16 mouse cellular contexts compared by ENCODE assay signal in genomic region chr7:74529877-74530276, GRCm38 (mm10). TPM values are rescaled to one million over a fixed set of nuclear protein-coding genes. Genes with fewer than 3 reads are reported as not detected.
DNase-seq lines count a peak whose midpoint lies in the region; ATAC-seq lines count a peak whose summit lies in the region.
"Had no signal": no experiment of that assay in that cellular context is flagged by ENCODE, and none has a peak within 500 bp of the region (broad histone marks: within the 10 kb centered on the region; RNA-seq: fewer than 3 reads in every experiment).

No protein-coding gene starts in this region.

- WGBS in hindbrain, embryonic 16.5 days: 93% methylated on average over 2 of the region's 2 CpGs
- 78% methylated on average over 2 of the region's 2 CpGs for WGBS in hindbrain, embryonic 10.5 days

- 0 out of 2 replicates have a peak, but pooled peaks have one; percentile 20 for ATAC-seq in hindbrain, embryonic 16.5 days
- peak; percentile 66 for ATAC-seq in megakaryocyte, adult 5-6 weeks (ENCODE audit: poor library complexity, severe bottlenecking)
- ATAC-seq: forebrain, embryonic 15.5 days had no signal

- H3K36me3 ChIP-seq in hindbrain, embryonic 16.5 days (ENCODE audit: control insufficient read depth, insufficient read depth, low read length): no peaks in the 10 kb centered on the region
- no peaks in the 10 kb centered on the region for H3K36me3 ChIP-seq in hindbrain, embryonic 10.5 days
- H3K36me3 ChIP-seq: forebrain, embryonic 15.5 days had no signal

- no peak overlapping the region for H3K4me3 ChIP-seq in hindbrain, embryonic 16.5 days (ENCODE audit: low read length)
- no peak overlapping the region for H3K4me3 ChIP-seq in hindbrain, embryonic 10.5 days
- H3K4me3 ChIP-seq: forebrain, embryonic 15.5 days had no signal

- H3K4me1 ChIP-seq in hindbrain, embryonic 16.5 days (ENCODE audit: control insufficient read depth, insufficient read depth, low read depth, low read length): no peaks in the 10 kb centered on the region
- H3K4me1 ChIP-seq in hindbrain, embryonic 10.5 days (replicated peaks): no peaks in the 10 kb centered on the region
- H3K4me1 ChIP-seq: forebrain, embryonic 15.5 days had no signal

- no peak overlapping the region for H3K9ac ChIP-seq in hindbrain, embryonic 16.5 days (ENCODE audit: low read depth, low read length)
- H3K9ac ChIP-seq: forebrain, embryonic 15.5 days; hindbrain, embryonic 14.5 days; liver, embryonic 14.5 days had no signal

- H3K27me3 ChIP-seq in hindbrain, embryonic 16.5 days (replicated peaks; ENCODE audit: control insufficient read depth, insufficient read depth, low read length): no peaks in the 10 kb centered on the region
- H3K27me3 ChIP-seq in hindbrain, embryonic 10.5 days (ENCODE audit: insufficient read depth, poor library complexity, severe bottlenecking): peaks cover 28% of the 10 kb centered on the region
- H3K27me3 ChIP-seq: forebrain, embryonic 15.5 days had no signal

- no peak for DNase-seq in hindbrain, embryonic 10.5 days (ENCODE audit: low spot score)
- DNase-seq in thymus, postnatal 0 days (ENCODE audit: low spot score): peak; percentile 40
- DNase-seq in thymus, postnatal 10 days (ENCODE audit: low spot score in 2 of 2): no peak
- DNase-seq in thymus, postnatal 4 days: peak; percentile 30
- no peak for DNase-seq in cerebellum, postnatal 25 days
- no peak for DNase-seq in spleen, postnatal 4 days (ENCODE audit: low spot score in 2 of 2)
- DNase-seq: adrenal gland, postnatal 36 days; cerebellum, postnatal 10 days; kidney, adult 18-20 months; kidney, postnatal 25 days; right cerebral cortex, adult 18-20 months had no signal

- no peak overlapping the region for H3K27ac ChIP-seq in hindbrain, embryonic 16.5 days (ENCODE audit: low read depth, low read length)
- no peak overlapping the region for H3K27ac ChIP-seq in hindbrain, embryonic 10.5 days
- H3K27ac ChIP-seq: forebrain, embryonic 15.5 days; hindbrain, embryonic 14.5 days; liver, embryonic 14.5 days had no signal

- no peak overlapping the region for H3K4me2 ChIP-seq in hindbrain, embryonic 16.5 days (ENCODE audit: low read length)
- H3K4me2 ChIP-seq: forebrain, embryonic 15.5 days; hindbrain, embryonic 14.5 days had no signal

- H3K9me3 ChIP-seq in hindbrain, embryonic 16.5 days (ENCODE audit: control insufficient read depth, low read length): no peaks in the 10 kb centered on the region
- H3K9me3 ChIP-seq in hindbrain, embryonic 10.5 days: no peaks in the 10 kb centered on the region
- H3K9me3 ChIP-seq: forebrain, embryonic 15.5 days had no signal

RNA-seq across cellular contexts. Expression of gene Slco3a1, which starts 24.7 kb away (rescaled TPM):
- polyA plus RNA-seq in hindbrain, embryonic 16.5 days (2015; fragmentation: Nextera tagmentation; extraction: Ambion mirVana): 18.9 and 21.0 TPM in 2 replicates
- 8.7 and 10.1 TPM in 2 replicates for polyA plus RNA-seq in hindbrain, embryonic 10.5 days (2016; fragmentation: Nextera tagmentation; extraction: Ambion mirVana)
- polyA plus RNA-seq in thymus, postnatal 0 days (2015; fragmentation: Nextera tagmentation; extraction: Ambion mirVana): 11.0 and 11.3 TPM in 2 replicates
- 3.8 and 6.5 TPM in 2 replicates for total RNA-seq in megakaryocyte, adult 5-6 weeks (2015)
- total RNA-seq in megakaryocyte, adult 5-6 weeks (2017): 3.5 and 5.2 TPM in 2 replicates

Comparison
In these comparisons a context has a peak if more than half of its experiments do, and no peak if none do; other contexts are left out.
1. DNase-seq: peak in thymus, postnatal 0 days (single experiment) and thymus, postnatal 4 days (single experiment); none in hindbrain, embryonic 10.5 days (single experiment), thymus, postnatal 10 days (0 of 2), cerebellum, postnatal 25 days (0 of 2) and spleen, postnatal 4 days (0 of 2).